Mouse (Mus musculus) forelimb bud, embryonic 11.5 days (tissue): ENCODE measurements around the gene Olfr1367.

ENCODE experiments used
- DNase-seq: peaks from one replicate; pipeline ENCODE4 v3.0.0-alpha.2; 2012; ENCODE audit warnings: low read depth, low spot score

Gene Olfr1367

DNA sequence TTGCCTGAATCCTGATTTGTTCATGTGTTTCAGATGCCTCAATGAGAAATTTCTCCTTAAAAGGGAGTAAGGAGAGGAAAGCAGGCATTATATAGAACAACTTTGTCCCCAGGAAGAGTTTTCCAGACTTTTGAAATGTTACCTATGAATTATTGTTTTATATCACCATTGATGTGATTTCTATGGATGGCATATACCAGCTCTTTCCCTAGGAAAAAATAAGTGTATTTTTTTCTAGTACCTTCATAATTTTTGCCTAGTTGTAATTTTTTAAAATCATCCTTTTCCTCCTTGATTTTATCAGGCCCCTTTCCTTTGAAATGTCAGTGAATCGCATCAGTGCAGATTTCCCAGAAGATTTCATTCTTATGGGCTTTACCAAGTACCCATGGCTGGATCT lies at the start of gene Olfr1367:
Gene Olfr1367 (plus strand): TSS at position 301 of the 400 bp plus-strand sequence.
- no peak for DNase-seq

DNA sequence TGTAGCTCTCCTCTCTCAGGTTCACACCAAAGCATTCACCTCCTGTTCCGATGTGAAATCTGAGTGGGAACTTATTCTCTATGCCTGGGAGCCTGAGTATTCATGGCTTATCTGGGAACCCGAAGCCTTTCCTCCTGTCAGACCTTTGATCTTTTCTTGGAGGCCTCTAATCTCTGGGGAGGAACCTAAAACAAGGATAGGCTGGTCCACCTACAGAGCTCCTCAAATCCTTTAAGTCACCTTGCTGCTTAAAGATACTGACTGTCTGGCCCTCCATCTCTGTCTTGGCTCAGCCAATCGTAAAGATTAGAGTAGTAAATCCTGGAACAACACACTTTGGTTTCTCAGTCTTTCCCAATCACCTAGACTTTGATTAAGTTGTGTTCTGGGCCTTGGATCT lies 48.2 kb upstream of the Olfr1367 start:
- DNase-seq, result no peak

DNA sequence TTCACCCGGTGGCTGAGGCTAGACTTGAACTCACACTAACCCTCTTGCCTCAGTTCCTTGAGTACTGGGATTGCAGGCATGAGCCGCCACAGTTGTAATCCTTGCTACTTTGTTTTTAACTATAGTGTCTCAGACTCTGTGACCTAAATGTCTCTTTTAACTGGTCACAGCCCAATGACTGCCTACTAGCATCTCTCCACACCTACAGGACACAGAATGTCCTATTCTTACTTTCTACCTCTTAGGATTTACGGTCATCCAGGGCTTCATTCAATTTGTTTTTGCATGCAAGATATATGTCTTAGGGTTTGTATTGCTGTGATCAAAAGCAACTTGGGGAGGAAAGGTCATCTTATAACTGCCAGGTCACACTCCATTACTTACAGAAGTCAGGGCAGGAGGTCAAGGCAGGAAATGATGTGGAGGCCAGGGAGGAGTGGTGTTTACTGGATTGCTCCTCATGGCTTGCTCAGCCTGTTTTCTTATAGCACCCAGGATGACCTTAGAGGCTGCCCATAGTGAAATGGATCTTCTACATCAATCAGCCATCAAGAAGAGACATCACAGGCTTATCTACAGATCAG lies 42.1 kb upstream of the Olfr1367 start:
- no peak for DNase-seq

DNA sequence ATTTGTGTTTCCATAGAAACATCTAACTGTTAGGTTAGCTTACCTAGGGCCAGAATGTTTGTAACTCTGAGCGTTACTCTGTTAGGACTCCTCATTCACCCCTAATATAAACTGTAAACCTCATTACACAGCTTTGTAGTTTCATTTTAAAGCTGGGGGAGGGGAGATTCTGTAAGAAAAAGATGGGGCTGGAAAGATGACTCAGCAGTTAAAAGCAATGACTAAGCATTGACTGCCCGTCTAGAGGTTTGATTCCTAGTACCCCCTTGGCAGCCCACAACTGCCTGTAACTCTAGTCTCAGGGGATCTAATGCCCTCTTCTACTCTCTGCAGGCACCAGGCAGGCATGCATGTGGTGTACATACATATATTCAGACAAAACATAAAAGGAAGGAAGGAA lies 36.9 kb upstream of the Olfr1367 start:
- no peak for DNase-seq

DNA sequence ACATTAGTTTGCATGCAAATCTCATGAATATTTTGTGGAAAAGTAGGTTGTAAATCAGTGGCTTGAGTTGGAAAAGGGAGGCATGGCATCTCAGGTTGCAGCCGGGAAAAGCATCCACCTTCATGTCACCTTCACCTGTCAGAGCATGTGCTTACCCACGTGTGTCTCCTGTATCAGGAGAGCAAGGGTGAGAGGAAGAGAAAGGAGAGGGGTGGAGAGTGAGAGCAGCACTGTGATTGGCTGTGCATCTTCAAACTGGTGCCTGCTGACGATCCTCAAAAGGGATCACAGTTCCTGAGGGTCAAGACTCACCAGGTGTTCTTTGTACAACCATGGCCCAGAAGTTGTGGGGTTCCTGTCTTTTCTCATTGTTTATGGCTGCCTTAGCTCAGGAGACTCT lies 34.8 kb upstream of the Olfr1367 start, which contains the start of gene Gpx6:
Gene Gpx6 (plus strand): TSS at position 200 of the 400 bp plus-strand sequence.
- DNase-seq, result no peak

DNA sequence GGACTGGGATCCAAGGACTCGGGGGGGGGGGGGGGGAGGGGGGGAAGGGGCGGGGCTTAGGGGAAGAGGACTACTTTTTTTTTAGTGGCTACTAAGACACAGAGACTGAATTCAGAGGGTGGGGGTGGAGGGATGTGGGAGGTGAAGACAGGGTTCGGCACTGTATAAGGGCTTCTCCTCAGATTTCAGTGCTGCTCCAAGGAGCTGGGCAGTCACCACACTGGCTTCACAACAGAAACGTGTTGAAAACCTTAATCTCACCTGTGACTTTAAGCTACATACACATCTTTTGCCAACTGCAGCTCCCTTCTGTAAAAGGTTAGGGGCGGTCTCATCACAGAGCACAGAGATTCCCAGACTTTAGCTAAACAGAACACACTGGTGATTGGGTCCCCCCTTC lies 33.9 kb upstream of the Olfr1367 start:
- no peak for DNase-seq

DNA sequence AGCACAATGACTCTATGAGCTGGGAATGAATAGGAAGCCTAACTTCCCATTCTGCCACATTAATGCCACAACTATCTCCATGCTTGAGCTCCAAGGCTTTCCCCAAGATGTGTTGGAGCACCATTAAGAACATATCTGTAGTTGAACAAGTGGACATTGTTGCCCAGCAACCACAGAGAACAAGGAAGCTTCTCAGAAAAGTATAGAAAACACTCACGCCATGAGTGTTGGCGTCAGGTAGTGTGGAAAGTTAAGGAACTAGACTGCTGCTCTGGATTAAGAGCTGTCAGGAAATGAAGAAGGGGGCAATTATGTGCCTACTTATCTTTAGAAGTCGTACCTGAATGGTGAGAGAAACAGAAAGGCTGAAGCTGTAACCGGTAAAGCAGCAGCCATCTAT lies 32.8 kb upstream of the Olfr1367 start:
- no peak for DNase-seq

DNA sequence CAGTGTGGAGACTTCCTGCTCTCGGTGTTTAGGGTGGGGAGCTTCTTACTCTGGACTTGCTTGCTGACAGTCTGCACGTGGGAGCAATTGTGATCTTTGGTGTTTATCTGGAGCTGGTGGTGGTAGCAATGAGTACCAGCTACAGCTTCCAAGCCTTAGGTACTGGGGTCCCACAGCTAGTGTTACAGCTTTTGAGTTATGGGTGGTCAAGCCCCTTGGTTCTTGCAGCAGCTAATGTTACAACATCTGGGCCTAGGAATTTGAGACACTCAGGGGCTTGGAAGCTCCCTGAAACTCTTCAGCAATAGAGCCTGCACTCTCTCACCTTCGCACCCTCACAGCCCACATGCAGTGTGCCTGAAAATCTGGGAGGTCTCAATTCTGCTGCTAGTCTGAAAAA lies 26.4 kb upstream of the Olfr1367 start:
- DNase-seq, result no peak

DNA sequence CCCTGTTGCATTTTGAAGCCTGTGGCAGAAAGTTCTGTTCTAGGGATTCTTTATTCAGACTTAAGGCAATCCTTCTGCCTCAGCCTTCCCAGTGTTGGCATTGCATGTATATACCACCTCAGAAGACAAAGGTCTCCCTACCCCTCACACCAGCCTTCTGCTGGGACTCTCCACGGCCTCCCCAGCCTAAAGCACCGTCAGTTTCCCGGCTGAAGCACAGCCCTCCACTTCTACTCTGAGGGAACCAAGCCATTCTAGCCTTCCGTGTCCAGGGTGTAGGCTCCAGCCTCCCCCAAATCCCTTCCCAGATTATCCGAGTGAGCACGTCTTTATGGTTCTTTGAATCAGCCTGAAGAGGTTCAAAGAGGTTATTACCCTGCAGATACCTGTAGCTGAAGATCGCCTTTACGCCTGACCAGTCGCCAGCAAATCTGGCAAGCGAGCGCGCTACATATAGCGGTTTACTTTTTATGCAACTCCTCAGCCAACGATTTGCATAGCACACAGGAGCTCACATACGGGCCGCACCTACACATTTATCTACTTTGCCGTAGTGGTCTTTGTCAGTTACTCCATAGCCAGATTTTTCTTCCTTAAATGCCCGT lies 24.7 kb upstream of the Olfr1367 start:
- DNase-seq, result no peak

DNA sequence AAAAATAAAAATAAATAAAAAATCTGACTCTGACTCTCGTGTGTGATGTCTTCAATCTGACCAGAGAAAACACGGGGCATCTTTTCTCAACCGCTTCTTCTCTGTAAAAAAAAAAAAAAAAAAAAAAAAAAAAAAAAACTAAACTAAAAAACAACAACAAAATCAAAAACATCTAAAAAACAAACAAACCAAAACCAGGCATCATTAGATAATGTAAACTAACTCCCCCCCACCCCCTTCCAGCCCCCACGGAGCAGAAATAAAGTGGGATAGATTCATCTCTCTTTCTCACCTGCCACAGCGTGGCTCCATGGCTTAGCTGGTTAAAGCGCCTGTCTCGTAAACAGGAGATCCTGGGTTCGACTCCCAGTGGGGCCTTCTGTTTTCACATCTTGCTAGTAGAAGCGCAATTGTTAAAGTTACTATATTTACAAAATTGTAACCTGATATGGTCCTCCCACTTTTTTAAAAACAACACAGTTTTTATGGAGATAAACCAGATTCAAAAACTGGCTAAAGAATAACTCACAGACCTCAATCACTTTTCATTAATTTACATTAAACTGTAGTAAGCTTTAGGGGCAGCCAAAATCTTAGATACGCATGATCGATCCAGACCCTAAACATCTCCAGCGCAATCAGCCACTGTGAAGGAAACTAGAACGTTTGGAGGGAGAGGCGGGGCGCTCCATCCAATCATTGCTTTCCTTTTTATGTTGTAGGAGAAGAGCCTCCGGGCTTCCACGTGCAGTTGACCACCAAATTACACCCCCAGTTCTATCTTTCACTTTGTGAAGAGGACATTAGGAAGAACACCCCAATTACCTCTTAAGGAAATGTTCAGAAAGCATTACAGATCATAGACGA lies 24.0 kb upstream of the Olfr1367 start:
- DNase-seq, result peak; percentile 57

DNA sequence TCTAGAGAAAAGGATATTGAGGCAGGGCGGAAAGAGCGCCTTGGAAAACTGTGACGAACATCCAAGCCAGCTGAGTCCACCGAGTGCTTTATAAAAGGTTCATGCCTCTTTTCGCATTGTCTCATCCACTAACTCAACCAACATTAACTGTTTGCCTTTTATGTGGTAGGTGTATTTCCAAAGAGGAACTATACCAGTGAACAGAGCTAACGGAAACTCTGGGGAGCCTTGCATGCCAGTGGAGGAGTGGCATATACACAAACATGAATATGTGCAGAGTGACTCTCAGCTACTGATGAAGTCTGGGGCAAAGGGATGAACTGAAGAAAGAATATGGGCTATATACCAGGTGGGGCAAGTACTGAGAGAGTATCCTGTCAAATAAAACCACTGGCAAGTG lies 23.3 kb upstream of the Olfr1367 start:
- DNase-seq, result no peak

DNA sequence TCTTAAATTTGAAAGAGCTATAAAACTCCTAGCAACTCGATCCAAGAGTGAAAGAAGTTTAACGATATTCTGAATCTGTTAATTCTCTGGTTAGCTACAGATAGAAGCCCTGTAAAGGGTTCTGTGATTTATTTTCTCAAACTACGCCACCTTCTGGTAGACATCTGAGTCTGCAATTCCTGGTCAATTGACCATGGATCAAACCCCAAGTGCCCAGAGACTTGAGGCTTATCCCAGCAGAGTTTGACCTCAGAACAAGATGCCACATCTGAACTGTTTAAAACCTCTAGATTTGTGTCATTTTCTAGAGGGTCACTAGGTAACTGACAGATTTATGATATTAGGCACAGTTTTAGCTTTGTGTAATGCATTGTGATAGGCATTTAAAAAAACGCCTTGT lies 20.5 kb upstream of the Olfr1367 start:
- DNase-seq, result peak; percentile 54

DNA sequence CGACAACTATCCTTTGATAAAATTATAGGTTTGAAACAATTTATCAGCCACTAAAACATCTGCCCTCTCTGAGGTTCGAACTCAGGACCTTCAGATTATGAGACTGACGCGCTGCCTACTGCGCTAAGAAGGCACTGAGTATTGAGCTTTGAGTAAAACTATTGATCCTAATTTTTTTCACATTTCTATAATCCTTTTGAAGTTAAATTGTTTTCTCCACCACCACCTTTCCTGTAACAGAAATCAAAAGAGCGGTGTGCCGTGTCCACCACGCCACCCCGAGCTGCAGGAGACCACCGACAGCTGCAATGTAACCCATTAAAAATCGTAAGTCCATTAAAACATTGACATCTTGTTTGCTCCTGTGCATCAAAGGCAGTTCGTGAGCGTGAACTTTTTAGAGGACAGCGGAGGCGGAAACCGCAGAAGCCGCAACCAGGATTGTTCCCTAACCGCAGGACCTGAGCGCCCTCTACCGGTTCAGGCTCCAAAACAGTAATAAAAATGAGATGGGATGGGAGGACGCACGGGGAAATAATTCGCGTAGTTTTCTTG lies 20.0 kb upstream of the Olfr1367 start:
- DNase-seq, result peak; percentile 90

DNA sequence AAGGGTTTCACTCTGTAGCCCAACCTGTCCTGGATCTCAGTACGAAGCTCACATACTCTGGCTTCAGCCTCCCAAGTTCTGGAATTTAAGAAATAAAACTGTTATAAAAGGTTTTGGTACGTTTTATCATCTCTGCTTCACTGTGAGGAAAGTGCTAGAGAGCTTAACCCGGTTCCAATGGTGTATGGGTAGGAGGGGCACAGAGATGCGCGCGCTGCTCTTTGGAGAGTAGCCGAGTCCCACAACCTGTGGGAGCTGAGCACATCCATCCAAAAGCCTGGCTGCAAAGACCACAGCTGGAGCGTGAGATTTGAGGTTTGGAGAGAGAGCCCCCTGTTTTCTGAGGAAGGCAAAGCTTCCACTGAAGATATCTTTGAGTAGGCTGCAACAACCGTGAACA lies 19.3 kb upstream of the Olfr1367 start:
- peak; percentile 40 for DNase-seq

DNA sequence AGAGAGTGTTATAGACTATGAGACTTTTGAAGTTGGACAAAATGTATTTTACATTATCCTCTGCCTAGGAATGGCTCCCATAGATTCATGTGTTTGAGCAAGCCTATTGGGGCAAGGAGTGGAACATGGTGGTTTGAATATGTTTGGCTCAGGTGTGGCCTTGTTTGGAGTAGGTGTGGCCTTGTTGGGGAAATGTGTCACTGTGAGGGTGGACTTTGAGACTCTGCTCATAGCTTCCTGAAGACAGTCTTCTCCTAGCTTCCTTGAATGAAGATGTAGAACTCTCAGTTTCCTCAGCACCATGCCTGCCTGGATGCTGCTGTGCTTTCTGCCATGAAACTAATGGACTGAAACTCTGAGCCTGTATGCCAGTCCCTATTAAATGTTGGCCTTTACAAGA lies 3.9 kb downstream of the Olfr1367 start:
- DNase-seq, result no peak

DNA sequence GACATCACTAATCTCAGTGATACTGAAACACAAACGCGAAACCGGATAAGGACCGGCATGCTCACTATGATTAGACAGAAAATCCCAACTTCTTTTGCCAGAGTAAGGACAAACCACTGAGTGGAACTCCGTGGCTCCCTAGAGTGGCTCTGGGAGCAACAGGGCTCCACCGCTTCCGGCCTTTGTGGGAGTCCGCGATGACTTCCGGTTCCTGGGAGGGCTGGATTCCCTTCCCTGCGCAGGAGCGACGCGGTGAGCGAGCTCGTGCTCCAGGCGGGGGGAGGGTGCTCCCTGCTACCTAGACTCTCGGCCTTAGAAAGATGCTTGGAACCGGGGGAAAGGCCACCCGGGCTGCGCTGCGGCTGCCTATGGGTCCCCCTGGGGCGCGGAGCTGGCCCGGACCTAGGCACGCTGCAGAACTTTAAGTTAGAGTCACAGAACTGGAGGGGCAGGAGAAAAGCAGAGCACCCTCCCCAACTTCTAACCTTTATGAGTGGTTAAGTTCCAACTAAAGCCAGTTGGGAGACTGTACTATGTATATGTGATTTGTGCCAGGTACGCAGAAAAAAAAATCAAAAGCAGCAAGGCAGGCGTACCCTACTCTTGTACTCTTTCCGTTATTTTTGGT lies 16.0 kb downstream of the Olfr1367 start, which contains the start of gene Zscan12:
Gene Zscan12 (plus strand): TSS at position 200 of the 628 bp plus-strand sequence.
- peak; percentile 95 for DNase-seq

DNA sequence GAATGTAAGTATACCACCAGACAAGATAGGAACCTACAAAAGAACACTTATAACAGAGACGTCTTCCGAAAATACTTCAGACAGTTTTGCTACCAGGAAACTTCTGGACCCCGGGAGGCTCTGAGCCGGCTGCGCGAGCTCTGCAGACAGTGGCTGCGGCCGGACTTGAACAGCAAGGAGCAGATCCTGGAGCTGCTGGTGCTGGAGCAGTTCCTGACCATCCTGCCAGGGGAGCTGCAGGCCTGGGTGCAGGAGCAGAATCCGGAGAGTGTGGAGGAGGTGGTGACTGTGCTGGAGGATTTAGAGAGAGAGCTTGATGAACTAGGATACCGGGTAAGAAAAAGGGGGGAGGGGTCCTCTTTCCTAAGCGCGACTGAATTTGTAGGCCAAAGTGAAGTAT lies 17.0 kb downstream of the Olfr1367 start:
- DNase-seq, result no peak

DNA sequence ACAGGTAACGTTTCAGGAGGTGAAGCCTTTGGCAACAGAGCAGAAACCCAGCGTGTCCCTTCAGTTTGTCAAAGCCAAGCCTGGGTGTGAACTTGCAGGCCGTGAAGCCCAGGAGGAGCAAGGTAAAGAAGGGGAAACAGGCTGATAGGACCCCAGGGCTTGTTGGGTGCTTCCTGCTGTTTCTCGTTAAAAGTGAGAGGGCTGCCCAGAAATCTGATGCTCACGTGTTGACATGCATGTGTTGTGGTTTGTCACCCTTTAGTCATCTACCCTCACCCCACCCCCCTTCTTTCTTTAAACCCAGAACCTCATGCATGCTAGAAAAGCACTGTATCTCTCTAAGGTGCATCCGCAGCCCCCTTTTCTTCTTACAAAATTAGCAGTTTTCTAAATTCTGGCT lies 19.9 kb downstream of the Olfr1367 start:
- no peak for DNase-seq

DNA sequence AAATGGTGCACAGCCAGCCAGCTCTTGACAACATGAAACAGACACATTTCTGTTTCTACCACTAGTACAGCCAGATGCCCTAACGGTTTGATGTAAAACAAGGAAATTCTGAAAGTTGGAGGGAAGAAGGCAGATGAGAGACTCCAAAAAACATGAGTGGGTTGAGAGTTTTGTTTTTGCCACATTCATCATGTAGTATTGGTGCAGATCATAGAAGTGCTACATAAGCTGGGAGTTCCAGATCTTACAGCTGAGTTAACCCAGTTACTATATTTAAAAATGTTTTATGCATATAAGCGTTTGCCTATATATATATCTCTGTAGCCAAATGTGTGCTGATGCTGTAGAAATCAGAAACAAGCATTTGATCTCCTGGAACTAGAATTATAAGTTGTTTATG lies 26.0 kb downstream of the Olfr1367 start:
- DNase-seq, result no peak

DNA sequence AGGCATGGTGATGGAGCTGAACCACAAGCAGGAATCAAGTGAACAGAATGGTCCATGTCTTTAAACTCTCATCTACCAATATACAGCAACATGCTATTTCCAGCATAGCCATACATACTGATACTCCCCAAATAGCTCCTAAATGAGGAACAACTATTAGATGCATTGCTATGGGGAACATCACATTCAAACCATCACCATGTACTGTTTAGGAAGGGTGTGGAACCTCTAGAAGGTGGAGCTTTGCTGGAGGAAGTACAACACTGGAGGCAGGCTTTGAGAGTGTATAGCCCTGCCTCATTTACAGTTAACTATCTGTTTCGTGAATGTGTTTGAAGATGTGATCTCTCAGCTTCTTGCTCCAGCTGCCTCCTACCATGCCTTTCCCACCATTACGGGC lies 31.1 kb downstream of the Olfr1367 start:
- no peak for DNase-seq

DNA sequence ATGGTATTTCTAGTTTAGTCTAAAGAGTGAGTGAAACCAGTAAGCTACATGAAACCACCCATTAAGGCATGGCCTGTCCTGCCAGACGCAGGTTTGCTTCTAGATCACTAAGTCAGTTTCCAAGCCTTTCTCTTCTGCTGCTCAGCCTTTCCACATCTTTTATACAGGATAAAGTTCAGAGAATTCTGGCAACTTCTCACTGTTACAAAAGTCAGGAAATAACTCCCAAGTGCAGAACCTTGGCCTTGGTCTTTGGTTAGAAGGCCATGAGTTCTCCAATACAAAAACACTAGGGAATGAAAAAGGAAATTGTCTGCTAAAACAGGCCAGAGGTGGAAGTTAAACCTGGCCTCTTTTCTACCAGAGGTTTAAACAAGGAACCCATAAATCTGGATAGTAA lies 48.5 kb downstream of the Olfr1367 start:
- DNase-seq, result no peak

DNA sequence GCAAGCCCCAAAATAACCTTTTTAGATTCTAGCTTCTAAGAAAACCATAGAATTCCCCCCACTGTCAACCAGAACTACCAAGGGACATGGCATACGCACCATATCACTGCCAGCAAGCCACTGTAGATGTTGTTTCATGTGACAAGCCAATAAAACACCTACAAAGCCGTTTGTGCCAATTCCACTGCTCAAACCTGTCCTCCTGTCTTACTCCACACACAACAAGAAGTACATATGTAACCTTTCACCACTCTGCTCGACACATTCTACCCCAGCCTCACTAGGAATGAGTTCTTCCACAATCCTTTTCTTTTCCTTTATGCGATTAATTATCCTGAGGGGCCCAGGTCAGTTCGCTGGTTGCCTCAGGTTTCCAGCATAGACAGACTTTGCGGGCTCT lies 48.9 kb downstream of the Olfr1367 start:
- no peak for DNase-seq
